Mouse (Mus musculus) layer of hippocampus, adult 8-10 months (tissue): ENCODE measurements around the gene Ndufs7. TPM values are rescaled to one million over a fixed set of nuclear protein-coding genes. Genes with fewer than 3 reads are reported as not detected.
"Not testable (repeated sequence)": the region's sequence is repeated elsewhere in the genome, so short reads cannot be mapped to it uniquely, and the experiment has no call there.

ENCODE experiments used
- DNase-seq, 2 experiments: peaks; one replicate each; pipeline ENCODE4 v3.0.0; 2022; ENCODE audit warnings: low spot score in 2 of 2
- total RNA-seq, 4 experiments: library from RNA; stranded (reverse); gene quantifications; 2 replicates each; pipeline ENCODE4 v1.2.4; 2022

Ndufs7 gene
- total RNA-seq, 4 experiments from 2014 or later = 190 to 206 (median 201) TPM

GRCm38 (mm10) chr10:80242088-80242487 is 6.8 kb upstream of the Ndufs7 start:
- no peak for DNase-seq

- DNase-seq = no peak
Observed at GRCm38 (mm10) chr10:80242607-80243006, 6.3 kb upstream of the Ndufs7 start.

GRCm38 (mm10) chr10:80244791-80245399 is 4.0 kb upstream of the Ndufs7 start:
- no peak for DNase-seq

GRCm38 (mm10) chr10:80245600-80245999 is 3.3 kb upstream of the Ndufs7 start:
- DNase-seq = peak in 1 of 2 experiments; percentile 79

- DNase-seq = no peak
Observed at GRCm38 (mm10) chr10:80247849-80248248, 1.1 kb upstream of the Ndufs7 start.

- DNase-seq = not testable (repeated sequence)
Observed at GRCm38 (mm10) chr10:80248437-80248836, 484 bp upstream of the Ndufs7 start.

- DNase-seq = no peak
Observed at GRCm38 (mm10) chr10:80250059-80250458, 1.1 kb downstream of the Ndufs7 start.

- no peak for DNase-seq
Observed at GRCm38 (mm10) chr10:80250573-80250972, 1.7 kb downstream of the Ndufs7 start.

GRCm38 (mm10) chr10:80252011-80252410 is 3.1 kb downstream of the Ndufs7 start:
- no peak for DNase-seq

- no peak for DNase-seq
Observed at GRCm38 (mm10) chr10:80252493-80253274, 3.8 kb downstream of the Ndufs7 start.

- DNase-seq = no peak
Observed at GRCm38 (mm10) chr10:80253551-80253950, 4.6 kb downstream of the Ndufs7 start.

GRCm38 (mm10) chr10:80254331-80255297 is 5.7 kb downstream of the Ndufs7 start:
- DNase-seq = no peak

GRCm38 (mm10) chr10:80255881-80256535 is 7.1 kb downstream of the Ndufs7 start:
- DNase-seq = no peak

- DNase-seq = no peak
Observed at GRCm38 (mm10) chr10:80257936-80258335, 9.0 kb downstream of the Ndufs7 start.

- no peak for DNase-seq
Observed at GRCm38 (mm10) chr10:80258752-80259462, 10.0 kb downstream of the Ndufs7 start.

GRCm38 (mm10) chr10:80259463-80259805 is 10.5 kb downstream of the Ndufs7 start:
- DNase-seq = no peak

- peak; percentile 78 to 82 for DNase-seq
Observed at GRCm38 (mm10) chr10:80259861-80260641, 11.1 kb downstream of the Ndufs7 start.

GRCm38 (mm10) chr10:80260642-80261584 is 12.0 kb downstream of the Ndufs7 start, which contains the start of the genes Gamt and Dazap1:
Gamt (minus strand) TSS chr10:80261012.
Dazap1 (plus strand) TSS chr10:80261486.
- DNase-seq = peak; percentile 90 to 91

- peak; percentile 89 to 92 for DNase-seq
Observed at GRCm38 (mm10) chr10:80261585-80261968, 12.7 kb downstream of the Ndufs7 start.
